ENCODE assay signal across 13 mouse cellular contexts in the genomic region with DNA sequence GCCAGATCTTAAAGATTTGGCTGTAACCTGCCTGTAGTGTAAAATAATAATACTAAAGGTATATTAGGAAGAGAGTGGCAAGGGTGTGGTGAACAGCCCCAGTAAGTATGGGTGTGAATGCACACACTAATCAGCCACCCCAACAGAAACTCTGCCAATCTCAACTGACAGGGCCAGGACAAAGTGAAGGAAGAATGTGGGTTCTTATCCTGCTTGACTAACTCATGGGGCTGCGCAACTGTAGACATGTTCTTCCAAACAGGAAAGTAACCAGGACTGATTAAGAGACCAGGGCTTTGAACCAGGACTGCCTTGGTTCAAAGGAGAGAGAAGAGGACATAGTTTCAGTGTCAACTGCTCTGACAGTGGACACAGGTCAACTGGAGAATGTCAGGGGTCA. TPM values are rescaled to one million over a fixed set of nuclear protein-coding genes. Genes with fewer than 3 reads are reported as not detected.
"Had no signal": no experiment of that assay in that cellular context is flagged by ENCODE, and none has a peak within 500 bp of the region (broad histone marks: within the 10 kb centered on the region; RNA-seq: fewer than 3 reads in every experiment).

No protein-coding gene starts in this region.

- H3K36me3 ChIP-seq: hindbrain, embryonic 15.5 days; limb, embryonic 13.5 days; liver, embryonic 15.5 days; midbrain, embryonic 15.5 days; neural tube, embryonic 12.5 days had no signal

- H3K4me2 ChIP-seq: hindbrain, embryonic 15.5 days; limb, embryonic 13.5 days; liver, embryonic 15.5 days; lung, embryonic 14.5 days; midbrain, embryonic 11.5 days; midbrain, embryonic 15.5 days; neural tube, embryonic 12.5 days had no signal

- ATAC-seq: midbrain, embryonic 15.5 days had no signal

- H3K9me3 ChIP-seq: hindbrain, embryonic 15.5 days; limb, embryonic 13.5 days; liver, embryonic 15.5 days; midbrain, embryonic 15.5 days; neural tube, embryonic 12.5 days had no signal

- DNase-seq: layer of hippocampus, adult 9-11 months; spleen, adult 18-20 months had no signal

- H3K27ac ChIP-seq: hindbrain, embryonic 15.5 days; kidney, postnatal 0 days; limb, embryonic 13.5 days; liver, embryonic 15.5 days; midbrain, embryonic 15.5 days; neural tube, embryonic 12.5 days had no signal

- H3K27me3 ChIP-seq: hindbrain, embryonic 15.5 days; midbrain, embryonic 15.5 days; neural tube, embryonic 12.5 days had no signal

- H3K4me3 ChIP-seq: hindbrain, embryonic 15.5 days; limb, embryonic 13.5 days; liver, embryonic 15.5 days; midbrain, embryonic 15.5 days; neural tube, embryonic 12.5 days had no signal

- H3K9ac ChIP-seq: hindbrain, embryonic 15.5 days; limb, embryonic 13.5 days; liver, embryonic 15.5 days; lung, embryonic 14.5 days; midbrain, embryonic 15.5 days; neural tube, embryonic 12.5 days had no signal

RNA-seq across cellular contexts. Expression of a gene that starts 3.3 kb away (rescaled TPM):
- total RNA-seq: megakaryocyte, adult 5-6 weeks; monocyte, adult 5-6 weeks; neutrophil, adult 5-6 weeks had no signal
